Mouse (Mus musculus): Measurements from ENCODE around the gene Cip2a. TPM values are rescaled to one million over a fixed set of nuclear protein-coding genes. Genes with fewer than 3 reads are reported as not detected.

Cip2a gene
- total and polyA plus RNA-seq, 2 experiments from 2014 or later = 6.9 to 13.1 TPM

DNA sequence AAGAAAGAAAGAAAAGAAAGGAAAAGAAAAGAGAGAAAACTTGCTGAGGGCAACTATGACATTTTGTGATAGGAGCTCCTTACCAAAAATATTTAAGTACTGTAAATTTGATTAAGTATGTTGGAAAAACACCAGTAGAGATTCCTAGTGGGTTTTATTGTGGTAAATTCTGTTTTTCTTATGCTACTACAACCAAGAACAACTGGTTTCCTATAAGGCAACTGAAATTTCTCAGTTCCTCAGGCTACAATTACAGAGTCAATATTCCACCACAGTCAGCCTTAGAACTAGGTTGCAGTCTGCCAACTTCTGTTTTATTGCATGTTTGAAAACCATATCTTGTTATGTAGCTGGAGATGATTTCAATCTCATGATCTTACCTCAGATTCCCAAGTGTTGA lies 4.3 kb upstream of the Cip2a start:
- H3K27ac ChIP-seq (ENCODE audit: low read depth) = no peak overlapping the region
- no peaks in the 10 kb centered on the region for H3K9me3 ChIP-seq (replicated peaks; ENCODE audit: control insufficient read depth, low read length)
- no peak for DNase-seq (ENCODE audit: low spot score)
- no peak for TF ChIP-seq CTCF (IDR thresholded peaks at IDR 0.05; ENCODE audit: low read depth)
- TF ChIP-seq EP300 (IDR thresholded peaks at IDR 0.05; ENCODE audit: low read depth) = no peak
- ATAC-seq (ENCODE audit: insufficient read depth, low read depth) = no peak
- H3K27me3 ChIP-seq (ENCODE audit: control insufficient read depth, insufficient read depth, low read length) = no peaks in the 10 kb centered on the region
- 0 out of 2 replicates have a peak, but pooled peaks cover 5% of the 10 kb centered on the region for H3K4me1 ChIP-seq (ENCODE audit: control insufficient read depth, insufficient read depth)
- H3K4me2 ChIP-seq (ENCODE audit: low read depth, low read length) = no peak overlapping the region
- 0 out of 2 replicates have a peak, but pooled peaks cover 4% of the 10 kb centered on the region for H3K36me3 ChIP-seq (replicated peaks; ENCODE audit: control insufficient read depth, insufficient read depth, low read length)
- H3K4me3 ChIP-seq (ENCODE audit: low read depth, low read length) = no peak overlapping the region
- no peak overlapping the region for H3K9ac ChIP-seq (replicated peaks; ENCODE audit: low read depth, low read length)

DNA sequence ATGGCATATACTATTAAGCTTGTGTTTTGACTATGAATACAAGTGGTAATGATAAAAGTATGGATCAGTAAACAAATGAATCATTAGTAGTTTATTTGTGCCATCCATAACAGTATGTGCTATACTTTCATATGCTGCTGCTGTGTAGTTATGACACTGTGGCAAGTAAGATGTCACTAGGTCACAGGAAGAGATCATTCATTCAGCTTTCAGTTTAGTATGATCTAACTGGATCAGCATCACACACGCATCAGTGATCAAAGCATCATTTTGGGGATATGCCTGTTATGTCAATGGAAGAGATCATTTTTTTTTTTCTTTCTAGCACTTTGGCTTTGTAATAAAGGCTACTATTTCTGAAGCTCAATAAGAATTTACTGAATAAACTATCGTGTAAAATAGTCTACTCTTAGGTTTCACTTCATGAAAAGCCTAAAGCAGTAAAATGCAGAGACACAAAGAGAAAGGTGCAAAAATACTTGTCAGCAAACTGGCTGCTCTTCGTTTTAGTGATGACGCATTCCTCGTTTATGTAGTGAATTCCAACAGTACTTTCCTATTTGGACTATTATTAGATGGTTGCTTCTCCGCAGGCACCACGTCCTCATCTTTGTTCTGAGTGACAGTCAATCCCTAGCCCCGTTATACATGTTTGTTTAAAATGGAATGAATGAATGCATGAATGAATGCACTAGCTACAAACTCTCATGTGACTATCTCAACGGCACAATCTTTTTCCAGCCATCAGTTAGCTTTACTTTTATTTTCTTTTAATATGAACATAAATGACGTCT lies 1.4 kb upstream of the Cip2a start:
- no peak for TF ChIP-seq CTCF (IDR thresholded peaks at IDR 0.05; ENCODE audit: low read depth)
- no peak for TF ChIP-seq EP300 (IDR thresholded peaks at IDR 0.05; ENCODE audit: low read depth)
- Histone ChIP-seq H3K27ac (ENCODE audit: low read depth) (peak overlapping the region; percentile 97), H3K4me1 (ENCODE audit: control insufficient read depth, insufficient read depth) (peaks cover 14% of the 10 kb centered on the region; the same call in 1 of the 2 replicates)

DNA sequence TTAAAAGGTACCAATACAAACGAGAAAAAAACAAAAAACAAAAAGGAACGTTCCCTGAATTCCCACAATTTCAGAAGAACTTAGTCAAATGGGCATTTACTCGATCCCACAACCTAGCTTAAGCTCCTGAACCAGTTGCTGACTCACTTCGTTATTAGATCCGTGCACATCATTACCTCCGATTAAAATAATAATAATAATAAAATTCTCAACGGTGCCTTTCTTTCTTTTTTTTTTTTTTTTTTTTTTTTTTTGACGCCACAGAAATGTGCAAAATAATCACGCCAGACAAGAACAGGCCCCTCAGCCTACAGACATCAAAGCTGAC lies 790 bp upstream of the Cip2a start:
- Histone ChIP-seq H3K9ac (replicated peaks; ENCODE audit: low read depth, low read length) (peak overlapping the region; percentile 99), H3K4me2 (ENCODE audit: low read depth, low read length) (peak overlapping the region; percentile 95), H3K9me3 (replicated peaks; ENCODE audit: control insufficient read depth, low read length) (no peaks in the 10 kb centered on the region), H3K27me3 (ENCODE audit: control insufficient read depth, insufficient read depth, low read length) (no peaks in the 10 kb centered on the region), H3K4me1 (ENCODE audit: control insufficient read depth, insufficient read depth) (peaks cover 14% of the 10 kb centered on the region; the same call in 1 of the 2 replicates), H3K27ac (ENCODE audit: low read depth) (peak overlapping the region; percentile 97), H3K4me3 (ENCODE audit: low read depth, low read length) (peak overlapping the region; percentile 99), H3K36me3 (replicated peaks; ENCODE audit: control insufficient read depth, insufficient read depth, low read length) (peaks cover 4% of the 10 kb centered on the region; the same call in 1 of the 2 replicates)
- DNase-seq (ENCODE audit: low spot score) (no peak), ATAC-seq (ENCODE audit: insufficient read depth, low read depth) (no peak)
- TF ChIP-seq EP300 (IDR thresholded peaks at IDR 0.05; ENCODE audit: low read depth) = no peak
- no peak for TF ChIP-seq CTCF (IDR thresholded peaks at IDR 0.05; ENCODE audit: low read depth)
- 2% methylated on average over 9 of the region's 9 CpGs for WGBS

More for the DNA sequence above, 1.4 kb upstream of the Cip2a start:
- H3K9ac ChIP-seq (replicated peaks; ENCODE audit: low read depth, low read length) = peak overlapping the region; percentile 99
- H3K4me3 ChIP-seq (ENCODE audit: low read depth, low read length) = peak overlapping the region; percentile 99
- no peaks in the 10 kb centered on the region for H3K9me3 ChIP-seq (replicated peaks; ENCODE audit: control insufficient read depth, low read length)
- H3K27me3 ChIP-seq (ENCODE audit: control insufficient read depth, insufficient read depth, low read length) = no peaks in the 10 kb centered on the region
- 12% methylated on average over 10 of the region's 10 CpGs for WGBS
- peak overlapping the region; percentile 95 for H3K4me2 ChIP-seq (ENCODE audit: low read depth, low read length)
- DNase-seq (ENCODE audit: low spot score) (peak; percentile 75), ATAC-seq (ENCODE audit: insufficient read depth, low read depth) (no peak)
- peaks cover 4% of the 10 kb centered on the region; the same call in 1 of the 2 replicates for H3K36me3 ChIP-seq (replicated peaks; ENCODE audit: control insufficient read depth, insufficient read depth, low read length)

DNA sequence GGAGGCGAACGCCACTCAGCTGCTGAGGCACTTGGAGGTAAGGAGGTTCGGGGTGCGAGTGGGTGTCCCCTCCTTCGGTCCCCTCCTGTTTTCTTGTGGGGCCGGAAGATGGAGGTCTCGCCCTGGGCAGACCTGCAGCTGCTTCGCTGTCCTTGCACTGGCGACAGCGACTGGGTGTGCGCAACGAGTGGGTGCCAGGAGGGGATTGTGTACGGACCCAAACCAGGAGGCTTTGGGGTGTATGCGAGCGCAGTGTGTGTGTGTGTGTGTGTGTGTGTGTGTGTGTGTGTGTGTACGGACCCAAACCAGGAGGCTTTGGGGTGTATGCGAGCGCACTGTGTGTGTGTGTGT lies 333 bp downstream of the Cip2a start:
- H3K4me2 ChIP-seq (ENCODE audit: low read depth, low read length) = peak overlapping the region; percentile 95
- no peak for DNase-seq (ENCODE audit: low spot score)
- H3K27me3 ChIP-seq (ENCODE audit: control insufficient read depth, insufficient read depth, low read length) = no peaks in the 10 kb centered on the region
- peaks cover 12% of the 10 kb centered on the region for H3K36me3 ChIP-seq (replicated peaks; ENCODE audit: control insufficient read depth, insufficient read depth, low read length)
- no peaks in the 10 kb centered on the region for H3K9me3 ChIP-seq (replicated peaks; ENCODE audit: control insufficient read depth, low read length)
- peak overlapping the region; percentile 99 for H3K9ac ChIP-seq (replicated peaks; ENCODE audit: low read depth, low read length)
- 0 out of 2 replicates have a peak, but pooled peaks have one; percentile 3 for ATAC-seq (ENCODE audit: insufficient read depth, low read depth)
- H3K27ac ChIP-seq (ENCODE audit: low read depth) = peak overlapping the region; percentile 97
- H3K4me1 ChIP-seq (ENCODE audit: control insufficient read depth, insufficient read depth) = peaks cover 14% of the 10 kb centered on the region; the same call in 1 of the 2 replicates
- H3K4me3 ChIP-seq (ENCODE audit: low read depth, low read length) = peak overlapping the region; percentile 99
- WGBS = under 1% methylated on average over 18 of the region's 18 CpGs
- TF ChIP-seq EP300 (IDR thresholded peaks at IDR 0.05; ENCODE audit: low read depth) = no peak
- TF ChIP-seq CTCF (IDR thresholded peaks at IDR 0.05; ENCODE audit: low read depth) = no peak

DNA sequence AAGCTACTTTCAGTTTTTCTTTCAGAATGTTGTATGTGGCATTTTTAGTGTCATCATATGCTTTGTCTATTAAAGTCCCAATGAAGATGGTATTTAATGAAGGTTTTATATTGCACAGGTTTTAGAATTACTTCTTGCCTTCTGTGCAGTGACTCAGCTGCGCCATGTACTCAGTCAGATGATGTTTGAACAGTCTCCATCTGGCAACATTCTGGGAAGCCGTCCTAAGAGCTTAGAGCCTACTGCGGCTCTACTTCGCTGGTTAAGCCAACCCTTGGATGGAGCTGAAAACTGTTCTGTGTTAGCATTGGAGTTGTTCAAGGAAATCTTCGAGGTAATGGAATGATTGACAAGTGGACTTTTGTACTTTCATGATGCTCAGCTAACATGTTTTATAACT lies 10.2 kb downstream of the Cip2a start:
- Histone ChIP-seq H3K36me3 (replicated peaks; ENCODE audit: control insufficient read depth, insufficient read depth, low read length) (peaks cover 39% of the 10 kb centered on the region), H3K9ac (replicated peaks; ENCODE audit: low read depth, low read length) (no peak overlapping the region)

More for the DNA sequence above, 10.2 kb downstream of the Cip2a start:
- H3K9me3 ChIP-seq (replicated peaks; ENCODE audit: control insufficient read depth, low read length) = no peaks in the 10 kb centered on the region
- no peaks in the 10 kb centered on the region for H3K27me3 ChIP-seq (ENCODE audit: control insufficient read depth, insufficient read depth, low read length)
- ATAC-seq (ENCODE audit: insufficient read depth, low read depth) (no peak), DNase-seq (ENCODE audit: low spot score) (no peak)
- WGBS = 96% methylated on average over 5 of the region's 5 CpGs
- H3K4me2 ChIP-seq (ENCODE audit: low read depth, low read length) = no peak overlapping the region
- no peak for TF ChIP-seq CTCF (IDR thresholded peaks at IDR 0.05; ENCODE audit: low read depth)
- TF ChIP-seq EP300 (IDR thresholded peaks at IDR 0.05; ENCODE audit: low read depth) = no peak
- no peaks in the 10 kb centered on the region for H3K4me1 ChIP-seq (ENCODE audit: control insufficient read depth, insufficient read depth)
- H3K27ac ChIP-seq (ENCODE audit: low read depth) = no peak overlapping the region
- no peak overlapping the region for H3K4me3 ChIP-seq (ENCODE audit: low read depth, low read length)
